Mouse (Mus musculus): ENCODE measurements around the gene Oasl2. TPM values are rescaled to one million over a fixed set of nuclear protein-coding genes. Genes with fewer than 3 reads are reported as not detected.
"Not testable (repeated sequence)": the region's sequence is repeated elsewhere in the genome, so short reads cannot be mapped to it uniquely, and the experiment has no call there.

The Oasl2 gene
- polyA plus RNA-seq, 2 experiments = 1.3 to 2.1 TPM

GRCm38 (mm10) chr5:114931626-114932025, 34.9 kb downstream of the Oasl2 start:
- no peak overlapping the region for H3K9ac ChIP-seq (replicated peaks)
- no peak overlapping the region for H3K4me2 ChIP-seq (ENCODE audit: low read depth)
- H3K4me1 ChIP-seq (replicated peaks; ENCODE audit: control insufficient read depth in 2 of 2, insufficient read depth in 2 of 2, low read length in 1 of 2) = no peaks in the 10 kb centered on the region
- no peaks in the 10 kb centered on the region for H3K36me3 ChIP-seq (replicated peaks; ENCODE audit: control insufficient read depth, insufficient read depth, low read depth)
- whole genome bisulfite sequencing (ENCODE audit: insufficient replicate concordance) = 42% methylated on average over 5 of the region's 5 CpGs
- no peaks in the 10 kb centered on the region for H3K9me3 ChIP-seq (ENCODE audit: control insufficient read depth, low read length)
- no peaks in the 10 kb centered on the region for H3K27me3 ChIP-seq (ENCODE audit: control insufficient read depth, insufficient read depth, low read length)
- DNase-seq (ENCODE audit: low read depth in 3 of 3, low spot score in 3 of 3) = no peak
- H3K27ac ChIP-seq = no peak overlapping the region
- no peak overlapping the region for H3K4me3 ChIP-seq (ENCODE audit: insufficient read depth in 1 of 2, low read depth in 2 of 2, low read length in 2 of 2)
- no peak for TF ChIP-seq CTCF (IDR thresholded peaks at IDR 0.05; ENCODE audit: low read depth)
- no peak for TF ChIP-seq EP300 (IDR thresholded peaks at IDR 0.05; ENCODE audit: low read depth)
- no peak for ATAC-seq (ENCODE audit: insufficient read depth)

GRCm38 (mm10) chr5:114933206-114933605, 36.5 kb downstream of the Oasl2 start:
- ATAC-seq (ENCODE audit: insufficient read depth) = no peak
- 65% methylated on average over 8 of the region's 8 CpGs for WGBS (ENCODE audit: insufficient replicate concordance)
- Histone ChIP-seq H3K27me3 (ENCODE audit: control insufficient read depth, insufficient read depth, low read length) (no peaks in the 10 kb centered on the region), H3K4me1 (replicated peaks; ENCODE audit: control insufficient read depth in 2 of 2, insufficient read depth in 2 of 2, low read length in 1 of 2) (no peaks in the 10 kb centered on the region), H3K4me2 (ENCODE audit: low read depth) (no peak overlapping the region), H3K9me3 (ENCODE audit: control insufficient read depth, low read length) (no peaks in the 10 kb centered on the region), H3K9ac (replicated peaks) (no peak overlapping the region), H3K27ac (no peak overlapping the region), H3K36me3 (replicated peaks; ENCODE audit: control insufficient read depth, insufficient read depth, low read depth) (no peaks in the 10 kb centered on the region), H3K4me3 (ENCODE audit: insufficient read depth in 1 of 2, low read depth in 2 of 2, low read length in 2 of 2) (no peak overlapping the region)
- DNase-seq (ENCODE audit: low read depth in 3 of 3, low spot score in 3 of 3) = no peak
- no peak for TF ChIP-seq EP300 (IDR thresholded peaks at IDR 0.05; ENCODE audit: low read depth)

DNA sequence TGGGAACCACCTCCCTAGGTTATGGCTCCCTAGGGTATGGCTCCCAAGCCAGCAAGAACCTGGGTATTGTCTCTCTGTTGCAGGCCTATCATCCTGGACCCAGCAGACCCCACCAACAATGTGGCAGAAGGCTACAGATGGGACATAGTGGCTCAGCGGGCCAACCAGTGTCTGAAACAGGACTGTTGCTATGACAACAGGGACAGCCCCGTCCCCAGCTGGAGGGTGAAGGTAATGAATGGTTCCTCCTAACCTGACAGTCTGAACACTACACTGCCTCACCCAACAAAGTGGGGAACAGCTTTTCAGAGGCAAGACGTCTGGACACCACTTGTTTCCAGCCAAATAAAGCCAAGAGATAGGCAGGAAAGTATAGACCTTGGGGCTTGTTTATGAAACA, 39.1 kb downstream of the Oasl2 start:
- ATAC-seq (ENCODE audit: insufficient read depth) (no peak), DNase-seq (ENCODE audit: low read depth in 3 of 3, low spot score in 3 of 3) (no peak)
- Histone ChIP-seq H3K4me1 (replicated peaks; ENCODE audit: control insufficient read depth in 2 of 2, insufficient read depth in 2 of 2, low read length in 1 of 2) (no peaks in the 10 kb centered on the region), H3K4me3 (ENCODE audit: insufficient read depth in 1 of 2, low read depth in 2 of 2, low read length in 2 of 2) (no peak overlapping the region), H3K4me2 (ENCODE audit: low read depth) (no peak overlapping the region), H3K27ac (no peak overlapping the region), H3K9ac (replicated peaks) (no peak overlapping the region), H3K27me3 (ENCODE audit: control insufficient read depth, insufficient read depth, low read length) (no peaks in the 10 kb centered on the region), H3K36me3 (replicated peaks; ENCODE audit: control insufficient read depth, insufficient read depth, low read depth) (no peaks in the 10 kb centered on the region), H3K9me3 (ENCODE audit: control insufficient read depth, low read length) (no peaks in the 10 kb centered on the region)
- WGBS (ENCODE audit: insufficient replicate concordance) = 25% methylated on average over 3 of the region's 3 CpGs
- no peak for TF ChIP-seq EP300 (IDR thresholded peaks at IDR 0.05; ENCODE audit: low read depth)
- TF ChIP-seq CTCF (IDR thresholded peaks at IDR 0.05; ENCODE audit: low read depth) = no peak

GRCm38 (mm10) chr5:114941138-114941537, 44.4 kb downstream of the Oasl2 start:
- not testable (repeated sequence) for ATAC-seq (ENCODE audit: insufficient read depth); H3K36me3 ChIP-seq (replicated peaks; ENCODE audit: control insufficient read depth, insufficient read depth, low read depth); H3K27me3 ChIP-seq (ENCODE audit: control insufficient read depth, insufficient read depth, low read length); H3K9me3 ChIP-seq (ENCODE audit: control insufficient read depth, low read length); H3K4me1 ChIP-seq (replicated peaks; ENCODE audit: control insufficient read depth in 2 of 2, insufficient read depth in 2 of 2, low read length in 1 of 2); H3K27ac ChIP-seq; H3K4me3 ChIP-seq (ENCODE audit: insufficient read depth in 1 of 2, low read depth in 2 of 2, low read length in 2 of 2); DNase-seq (ENCODE audit: low read depth in 3 of 3, low spot score in 3 of 3); H3K9ac ChIP-seq (replicated peaks)
- WGBS (ENCODE audit: insufficient replicate concordance) = 37% methylated on average over 3 of the region's 3 CpGs
- peak overlapping the region; percentile 79 for H3K4me2 ChIP-seq (ENCODE audit: low read depth)
- TF ChIP-seq CTCF (IDR thresholded peaks at IDR 0.05; ENCODE audit: low read depth) = peak; percentile 36; the same call in 1 of the 2 replicates

GRCm38 (mm10) chr5:114942074-114942765, 45.5 kb downstream of the Oasl2 start, which contains the start of gene 2210016L21Rik:
TSS of gene 2210016L21Rik (plus strand) at chr5:114942158.
- peak; percentile 90 for ATAC-seq (ENCODE audit: insufficient read depth)
- peak; percentile 78 to 82 (median 79) for DNase-seq (ENCODE audit: low read depth in 3 of 3, low spot score in 3 of 3)
- TF ChIP-seq CTCF (IDR thresholded peaks at IDR 0.05; ENCODE audit: low read depth) = peak; percentile 47
- TF ChIP-seq EP300 (IDR thresholded peaks at IDR 0.05; ENCODE audit: low read depth) = no peak
- Histone ChIP-seq H3K36me3 (replicated peaks; ENCODE audit: control insufficient read depth, insufficient read depth, low read depth) (peaks cover 6% of the 10 kb centered on the region), H3K9me3 (ENCODE audit: control insufficient read depth, low read length) (no peaks in the 10 kb centered on the region), H3K4me2 (ENCODE audit: low read depth) (peak within 1 kb of the TSS; percentile 79), H3K9ac (replicated peaks) (peak within 1 kb of the TSS; percentile 84), H3K27me3 (ENCODE audit: control insufficient read depth, insufficient read depth, low read length) (no peaks in the 10 kb centered on the region), H3K4me3 (ENCODE audit: insufficient read depth in 1 of 2, low read depth in 2 of 2, low read length in 2 of 2) (peak within 1 kb of the TSS; percentile 84 to 96), H3K4me1 (replicated peaks; ENCODE audit: control insufficient read depth in 2 of 2, insufficient read depth in 2 of 2, low read length in 1 of 2) (peaks cover 4 to 5% of the 10 kb centered on the region in 2 experiments), H3K27ac (peak within 1 kb of the TSS; percentile 18)
- 2% methylated on average over 39 of the region's 39 CpGs for WGBS (ENCODE audit: insufficient replicate concordance)

All from liver, embryonic 14.5 days (tissue).